Mouse (Mus musculus) v-Abl transformed pro-B cells (cell line): ENCODE results near the gene Tfap2d.

Experiments
- in situ Hi-C, 2 experiments: fragments of 400-800 bp; cut with MboI; formaldehyde crosslinking; loops; one replicate each; pipeline ENCODE4 v1.15.1; 2025; ENCODE audit not compliant: unreplicated experiment in 2 of 2

Tfap2d gene

GRCm38 (mm10) chr1:19102631-19103030, at the start of gene Tfap2d:
Gene Tfap2d (plus strand): TSS chr1:19103022.
- in situ Hi-C loops = no loop called here

DNA sequence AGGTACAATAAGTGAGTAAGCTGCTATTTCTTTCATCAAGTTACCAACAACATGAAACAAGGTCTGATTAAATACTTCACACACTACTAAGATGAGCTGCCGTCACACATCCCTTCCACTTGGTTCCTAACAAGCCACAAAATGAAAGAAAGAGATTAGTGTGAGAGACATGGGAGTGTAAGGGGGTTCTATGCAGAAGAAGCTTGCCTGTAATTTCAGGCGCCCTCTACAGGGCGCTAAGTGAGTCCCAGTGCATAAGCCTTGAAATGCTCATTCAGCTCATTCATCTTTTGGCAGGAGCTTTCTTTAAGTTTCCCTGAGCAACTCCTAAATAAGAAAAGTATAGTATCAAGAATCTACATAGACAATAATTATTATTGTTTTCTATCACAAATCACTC, 46.5 kb upstream of the Tfap2d start:
- in situ Hi-C loops = no loop called here

- in situ Hi-C loops = no loop called here
Measured at GRCm38 (mm10) chr1:19056861-19057260, 46.0 kb upstream of the Tfap2d start.

GRCm38 (mm10) chr1:19088078-19088477, 14.7 kb upstream of the Tfap2d start:
- in situ Hi-C loops = no loop called here

- in situ Hi-C loops = no loop called here
Measured at GRCm38 (mm10) chr1:19096921-19097320, 5.9 kb upstream of the Tfap2d start.

GRCm38 (mm10) chr1:19103316-19103715, 494 bp downstream of the Tfap2d start:
- in situ Hi-C loops = no loop called here

DNA sequence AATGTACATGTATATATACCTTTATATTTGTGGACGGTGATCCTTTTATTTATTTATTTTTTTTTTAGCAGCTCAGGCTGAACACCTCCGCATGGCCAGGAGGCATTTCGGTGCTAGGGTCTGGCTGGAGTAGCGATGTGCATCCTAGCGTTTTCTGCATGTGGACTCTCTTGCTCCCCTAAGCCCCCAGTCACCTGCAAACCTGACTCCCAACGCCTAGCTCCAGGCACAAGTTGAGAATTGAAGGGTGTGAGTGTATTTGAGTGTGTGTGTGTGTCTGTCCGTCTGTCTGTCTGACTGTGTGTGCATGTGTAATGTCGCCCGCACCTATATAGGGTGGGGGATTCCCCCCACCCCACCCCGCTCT, 937 bp downstream of the Tfap2d start:
- in situ Hi-C loops = no loop called here

GRCm38 (mm10) chr1:19104143-19104857, 1.5 kb downstream of the Tfap2d start:
- in situ Hi-C loops = no loop called here

DNA sequence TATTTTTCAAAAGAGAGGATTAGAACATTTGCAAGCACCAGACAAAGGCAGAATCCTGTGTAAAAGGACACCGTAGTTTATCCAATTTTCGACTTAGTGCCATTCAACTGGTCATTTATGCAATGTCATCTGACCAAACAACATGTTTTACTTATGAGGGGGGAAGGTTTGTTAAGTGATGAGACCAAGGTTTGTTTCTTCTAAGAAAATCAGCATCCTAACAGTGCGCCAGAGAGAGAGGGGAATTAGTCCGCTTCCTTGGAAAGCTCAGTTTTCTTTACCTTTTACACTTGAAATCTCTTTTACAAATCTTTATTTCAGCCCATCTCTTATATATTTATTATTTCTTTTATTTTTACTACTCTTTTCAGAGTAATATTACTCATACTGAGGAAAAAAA, 3.6 kb downstream of the Tfap2d start:
- in situ Hi-C loops = no loop called here

DNA sequence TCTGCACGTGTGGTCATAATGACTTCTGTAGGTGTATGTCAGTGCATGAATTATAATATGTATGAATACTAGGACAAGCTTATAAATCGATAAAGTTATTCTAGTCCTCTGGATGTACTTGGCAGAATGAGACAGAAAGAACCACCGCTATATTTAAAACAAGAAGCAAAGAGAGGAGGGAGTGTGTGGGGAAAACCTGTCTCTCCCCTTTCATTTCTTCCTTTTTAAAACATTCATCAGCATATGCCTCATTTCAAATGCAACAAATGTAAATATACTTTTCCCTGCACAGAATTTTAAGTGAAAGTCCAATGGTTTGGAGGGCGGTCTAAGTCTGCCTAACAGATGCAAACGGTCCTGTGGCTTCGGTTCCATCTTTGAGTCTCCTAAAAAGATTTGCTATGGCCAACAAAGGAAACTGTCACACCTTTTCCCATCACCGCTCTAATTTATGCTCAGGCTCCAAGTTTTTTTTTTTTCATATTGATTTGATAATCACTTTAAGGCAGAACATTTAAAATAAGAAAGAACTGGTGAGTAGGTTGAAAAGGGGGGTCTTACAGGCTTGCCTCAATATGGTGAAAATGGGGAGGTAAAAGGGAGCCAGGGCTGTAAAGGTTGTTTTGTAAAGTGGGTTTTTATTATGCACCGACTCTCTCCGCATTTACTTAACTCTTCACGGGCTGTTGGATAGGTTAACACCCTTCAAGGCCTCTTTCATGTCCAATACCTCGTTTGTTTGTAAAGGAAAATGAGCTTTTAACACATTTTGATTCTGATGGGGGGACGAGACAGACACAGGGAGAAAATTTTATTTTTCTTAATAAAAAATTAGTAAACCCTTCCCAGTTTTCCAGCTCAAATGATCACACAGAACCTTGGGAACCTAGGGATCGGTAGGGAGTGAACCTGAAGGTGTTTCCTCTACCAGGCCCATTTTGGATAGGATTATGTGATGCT, 4.3 kb downstream of the Tfap2d start:
- in situ Hi-C loops = no loop called here

- in situ Hi-C loops = no loop called here
Measured at GRCm38 (mm10) chr1:19107801-19108200, 5.0 kb downstream of the Tfap2d start.

- in situ Hi-C loops = no loop called here
Measured at GRCm38 (mm10) chr1:19109711-19110110, 6.9 kb downstream of the Tfap2d start.

DNA sequence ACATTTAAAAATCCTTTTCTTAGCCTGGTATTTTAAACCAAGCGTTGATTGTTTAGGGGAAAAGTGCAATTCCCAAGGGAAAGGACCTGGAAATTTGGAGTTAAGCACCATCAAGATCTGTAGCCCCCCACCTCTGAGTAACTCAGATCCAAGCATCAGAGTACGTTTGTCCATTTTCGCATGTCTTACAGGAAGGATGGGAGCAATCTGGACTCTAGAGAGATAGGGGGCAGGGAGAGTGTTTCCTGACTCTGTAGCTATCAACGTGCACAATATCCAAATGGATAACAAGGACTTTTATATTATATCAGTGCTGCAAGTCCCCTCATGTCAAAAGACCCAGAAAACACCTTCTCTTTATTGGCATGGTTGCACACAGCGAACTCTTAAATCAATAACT, 7.4 kb downstream of the Tfap2d start:
- in situ Hi-C loops = no loop called here

GRCm38 (mm10) chr1:19111020-19111419, 8.2 kb downstream of the Tfap2d start:
- in situ Hi-C loops = no loop called here

- in situ Hi-C loops = loop anchor here in 1 of 2 experiments (25.0 kb wide), 1 partner anchor 817 kb away; no protein-coding TSS in a partner anchor
Measured at GRCm38 (mm10) chr1:19178742-19179397, 76.0 kb downstream of the Tfap2d start.

- in situ Hi-C loops = loop anchor here (10.0 to 25.0 kb wide), 2 partner anchors 1307 to 1309 kb away; no protein-coding TSS in a partner anchor
Measured at GRCm38 (mm10) chr1:19205649-19206048, 102.8 kb downstream of the Tfap2d start.

DNA sequence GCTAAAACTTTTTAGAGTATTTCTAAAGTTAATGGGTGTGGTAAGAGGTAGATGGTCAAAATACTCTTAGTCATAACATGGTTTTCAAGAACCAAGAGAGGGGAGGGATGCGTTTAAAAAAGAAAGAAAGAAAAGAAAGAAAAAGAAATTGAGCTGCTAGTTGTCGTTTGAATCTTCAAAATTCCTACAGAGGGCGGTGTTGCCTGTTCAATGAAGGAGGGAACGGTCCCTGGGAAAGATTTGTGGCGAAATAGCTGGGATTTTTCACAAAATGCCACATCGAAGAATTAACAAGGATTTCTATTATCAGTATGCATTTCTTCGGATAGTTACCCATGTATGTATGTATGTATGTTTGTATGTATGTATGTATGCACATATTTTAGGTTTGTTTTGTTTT, 103.4 kb downstream of the Tfap2d start:
- in situ Hi-C loops = loop anchor here (10.0 to 25.0 kb wide), 2 partner anchors 1306 to 1309 kb away; no protein-coding TSS in a partner anchor

DNA sequence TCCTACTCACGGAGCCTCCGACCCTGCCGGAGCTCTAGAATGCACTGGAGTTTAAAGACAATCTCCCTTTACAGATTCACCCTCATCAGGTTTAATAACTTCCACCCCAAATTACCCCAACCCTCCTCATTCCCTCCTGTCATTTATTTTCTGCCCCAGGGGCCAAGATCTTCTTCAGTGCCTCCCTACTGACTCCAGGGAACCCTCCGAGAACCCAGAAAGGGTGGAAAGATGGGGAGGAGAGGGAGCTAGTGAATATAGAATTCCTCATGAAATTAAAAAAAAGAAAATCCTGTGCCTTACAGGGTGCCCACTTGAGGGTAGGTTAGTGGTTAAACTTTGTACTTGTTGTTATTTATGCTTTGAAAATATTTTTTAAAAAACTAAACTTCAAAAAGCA, 104.8 kb downstream of the Tfap2d start:
- in situ Hi-C loops = loop anchor here (10.0 to 25.0 kb wide), 2 partner anchors 1305 to 1307 kb away; no protein-coding TSS in a partner anchor

DNA sequence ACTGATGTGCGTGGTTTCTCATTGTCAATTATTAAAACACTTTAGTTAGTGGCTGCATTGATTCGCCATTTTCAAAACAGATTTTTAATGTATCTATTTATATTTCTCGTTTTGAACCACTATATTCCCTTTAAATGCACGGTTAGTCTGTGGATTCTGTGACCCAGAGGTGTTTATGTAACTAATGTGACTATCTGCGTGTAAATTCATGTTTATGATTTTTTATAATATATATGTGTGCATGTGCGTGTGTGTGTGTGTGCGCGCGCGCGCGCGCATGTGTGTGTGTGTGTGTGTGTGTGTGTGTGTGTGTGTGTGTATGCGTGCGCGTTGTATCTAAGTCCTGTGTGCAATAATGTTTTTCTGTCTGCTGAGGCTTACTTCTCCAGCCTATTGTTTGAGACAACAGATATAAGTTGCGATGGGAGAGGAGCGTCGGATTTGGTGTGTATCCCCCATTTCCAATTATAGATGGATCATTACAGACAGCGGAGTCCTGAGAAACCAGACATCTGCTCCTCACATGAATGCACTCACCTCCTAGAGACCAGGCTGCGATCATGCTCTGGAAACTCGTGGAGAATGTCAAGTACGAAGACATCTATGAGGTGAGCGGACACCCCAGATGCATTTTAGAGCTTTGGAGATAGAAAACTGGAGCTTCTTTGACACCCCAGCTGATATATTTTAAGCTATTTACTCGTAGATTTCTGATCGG, 106.0 kb downstream of the Tfap2d start, which contains the start of gene Tfap2b:
Gene Tfap2b (plus strand): TSS at position 274 of the 718 bp plus-strand sequence.
- in situ Hi-C loops = loop anchor here (10.0 to 25.0 kb wide), 2 partner anchors 1304 to 1306 kb away; no protein-coding TSS in a partner anchor

GRCm38 (mm10) chr1:19209359-19209745, 106.5 kb downstream of the Tfap2d start:
- in situ Hi-C loops = loop anchor here (10.0 to 25.0 kb wide), 2 partner anchors 1303 to 1305 kb away; no protein-coding TSS in a partner anchor
